Mouse (Mus musculus) cerebellum, adult 11-12 months (tissue): ENCODE measurements around the gene Naa40.

ENCODE experiments used
- DNase-seq: peaks from one replicate; pipeline ENCODE4 v3.0.0; 2022

The Naa40 gene

GRCm38 (mm10) chr19:7240782-7241690 lies at the start of gene Naa40:
Gene Naa40 (minus strand): TSS chr19:7241183.
- DNase-seq, result peak; percentile 96

GRCm38 (mm10) chr19:7289767-7290166 lies 48.8 kb upstream of the Naa40 start:
- no peak for DNase-seq

GRCm38 (mm10) chr19:7288288-7288687 lies 47.3 kb upstream of the Naa40 start:
- no peak for DNase-seq

- DNase-seq, result no peak
Observed at GRCm38 (mm10) chr19:7286563-7287315, 45.8 kb upstream of the Naa40 start.

GRCm38 (mm10) chr19:7280557-7281330 lies 39.8 kb upstream of the Naa40 start:
- DNase-seq, result no peak

GRCm38 (mm10) chr19:7279114-7279513 lies 38.1 kb upstream of the Naa40 start:
- no peak for DNase-seq

GRCm38 (mm10) chr19:7278200-7278906 lies 37.4 kb upstream of the Naa40 start:
- DNase-seq, result no peak

GRCm38 (mm10) chr19:7276796-7277195 lies 35.8 kb upstream of the Naa40 start:
- no peak for DNase-seq

- no peak for DNase-seq
Observed at GRCm38 (mm10) chr19:7276053-7276659, 35.2 kb upstream of the Naa40 start.

- peak; percentile 68 for DNase-seq
Observed at GRCm38 (mm10) chr19:7275131-7275789, 34.3 kb upstream of the Naa40 start.

- peak; percentile 92 for DNase-seq
Observed at GRCm38 (mm10) chr19:7274326-7274990, 33.5 kb upstream of the Naa40 start.

GRCm38 (mm10) chr19:7273486-7273885 lies 32.5 kb upstream of the Naa40 start:
- DNase-seq, result no peak

GRCm38 (mm10) chr19:7269290-7270044 lies 28.5 kb upstream of the Naa40 start:
- peak; percentile 45 for DNase-seq

GRCm38 (mm10) chr19:7268722-7269090 lies 27.7 kb upstream of the Naa40 start:
- DNase-seq, result peak; percentile 64

- DNase-seq, result peak; percentile 71
Observed at GRCm38 (mm10) chr19:7267781-7268721, 27.1 kb upstream of the Naa40 start.

- peak; percentile 61 for DNase-seq
Observed at GRCm38 (mm10) chr19:7267091-7267741, 26.2 kb upstream of the Naa40 start, which contains the start of gene Rcor2. Gene Rcor2 (plus strand): TSS chr19:7267325.

- DNase-seq, result peak; percentile 56
Observed at GRCm38 (mm10) chr19:7266421-7266831, 25.4 kb upstream of the Naa40 start.
